Mouse (Mus musculus) brain, embryonic 14.5 days (tissue): ENCODE results near the gene R3hcc1l. TPM values are rescaled to one million over a fixed set of nuclear protein-coding genes. Genes with fewer than 3 reads are reported as not detected.

Source experiments
- DNase-seq: peaks from one replicate; pipeline ENCODE4 v3.0.0-alpha.2; 2011; ENCODE audit warnings: low read depth
- CTCF ChIP-seq: fragments of 200-500 bp; IDR thresholded peaks from 2 replicates; pipeline ENCODE4 v1.5.1; 2012; ENCODE audit warnings: inconsistent platforms, mild to moderate bottlenecking, moderate library complexity, borderline replicate concordance; ENCODE audit not compliant: insufficient read depth, insufficient read length; ENCODE audit errors: extremely low read depth
- POLR2A ChIP-seq: fragments of 200-500 bp; IDR thresholded peaks from 2 replicates; pipeline ENCODE4 v1.6.1; 2012; ENCODE audit warnings: mild to moderate bottlenecking, inconsistent platforms, borderline replicate concordance; ENCODE audit not compliant: poor library complexity, insufficient read depth, insufficient read length, severe bottlenecking; ENCODE audit errors: extremely low read depth
- polyA plus RNA-seq: library from polyadenylated mRNA; depleted of rRNA; stranded (reverse); fragments of >200 nt; gene quantifications from 2 replicates; pipeline ENCODE4 v1.2.3, GENCODE M21; 2012

The R3hcc1l gene
- polyA plus RNA-seq, 1 experiment: 13.4 TPM

GRCm38 (mm10) chr19:42562981-42563380, 44.4 kb downstream of the R3hcc1l start:
- DNase-seq: no peak
- TF ChIP-seq POLR2A (no peak), CTCF (no peak)

DNA sequence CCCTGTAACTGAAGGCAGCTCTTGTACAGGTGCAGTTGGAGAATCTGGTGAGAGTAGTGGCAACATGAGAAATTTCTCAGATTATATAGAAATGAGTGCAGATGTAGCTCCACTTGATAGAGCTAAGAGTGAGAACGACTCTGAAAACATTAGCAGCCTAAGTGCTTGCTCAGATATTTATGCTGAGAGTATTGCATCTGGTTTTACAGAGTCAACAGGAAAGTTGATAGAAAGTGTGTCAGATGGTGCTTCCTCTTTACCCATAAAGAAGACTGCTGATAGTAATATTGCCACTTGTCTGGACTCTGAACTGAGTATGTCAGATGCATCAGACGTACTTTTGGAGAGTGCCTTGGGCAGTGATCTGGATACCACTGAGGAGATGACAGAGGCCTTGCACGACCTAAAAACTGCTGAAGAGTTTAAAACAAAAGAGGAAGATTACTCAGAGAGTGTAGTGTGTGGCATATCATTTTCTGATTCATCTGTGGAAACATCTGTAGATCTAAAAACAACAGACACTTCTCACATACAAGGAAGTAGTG, 45.2 kb downstream of the R3hcc1l start:
- no peak for DNase-seq
- TF ChIP-seq CTCF (no peak), POLR2A (no peak)

GRCm38 (mm10) chr19:42566283-42567019, 47.9 kb downstream of the R3hcc1l start:
- TF ChIP-seq CTCF (no peak), POLR2A (no peak)
- no peak for DNase-seq

DNA sequence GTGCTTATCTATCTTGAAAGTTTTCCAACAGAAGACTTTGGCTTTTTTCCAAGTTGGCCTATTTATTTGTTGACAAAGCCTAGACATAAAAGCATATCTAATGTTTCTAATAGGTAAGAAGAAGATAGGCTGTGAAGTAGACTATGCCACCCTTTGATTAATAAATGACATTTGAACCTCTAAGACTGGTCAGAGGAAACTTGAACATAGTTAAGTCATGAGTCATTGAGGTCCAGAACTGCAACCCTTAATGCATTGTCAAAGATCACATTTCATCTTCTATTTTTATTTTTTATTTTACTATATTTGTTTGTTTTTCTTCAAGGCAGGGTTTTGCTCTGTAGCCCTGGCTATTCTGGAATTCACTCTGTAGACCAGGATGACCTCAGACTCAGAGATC, 48.5 kb downstream of the R3hcc1l start:
- no peak for TF ChIP-seq CTCF
- no peak for TF ChIP-seq POLR2A
- DNase-seq: no peak

DNA sequence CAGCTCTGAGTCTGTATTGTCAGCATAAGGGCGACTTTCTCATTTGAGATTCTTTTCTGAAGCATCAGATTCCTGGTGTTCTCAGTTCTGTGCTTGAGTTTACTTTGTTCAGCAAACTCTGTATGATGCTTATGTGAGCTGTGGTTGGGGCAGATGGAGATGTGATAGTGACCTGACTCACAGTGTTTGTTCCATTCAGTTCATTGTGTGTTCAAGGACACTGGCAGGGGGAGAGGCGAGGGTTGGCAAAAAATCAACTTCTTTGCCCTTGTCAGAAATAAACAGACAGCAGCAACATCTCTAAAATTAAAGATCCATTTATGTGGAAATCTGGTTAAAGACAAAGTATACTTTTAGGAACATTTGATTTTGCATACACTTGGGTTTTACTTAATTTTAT, 50.5 kb downstream of the R3hcc1l start:
- TF ChIP-seq POLR2A: no peak
- no peak for TF ChIP-seq CTCF
- DNase-seq: peak; percentile 34

DNA sequence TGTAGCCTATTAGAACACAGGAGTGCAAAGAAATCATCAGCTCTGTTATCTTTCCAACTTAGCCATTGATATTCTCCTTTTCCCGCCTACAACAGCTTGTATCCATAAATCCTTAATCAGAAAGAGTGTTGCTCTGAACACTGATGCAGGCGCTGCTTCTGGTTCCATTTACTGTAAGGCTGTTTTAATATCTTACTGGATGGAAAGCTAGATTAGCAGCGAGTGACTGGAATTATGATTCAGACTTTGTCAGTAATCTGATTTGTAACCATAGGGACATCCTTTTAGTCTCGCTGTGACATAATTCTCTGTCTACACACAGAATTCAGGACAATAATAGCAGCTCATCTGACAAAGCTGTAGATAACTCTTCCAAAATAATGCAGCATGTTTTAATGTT, 52.7 kb downstream of the R3hcc1l start:
- TF ChIP-seq CTCF (no peak), POLR2A (no peak)
- peak; percentile 56 for DNase-seq

- DNase-seq: no peak
- no peak for TF ChIP-seq POLR2A
- no peak for TF ChIP-seq CTCF
Observed at GRCm38 (mm10) chr19:42575317-42575716, 56.8 kb downstream of the R3hcc1l start.

DNA sequence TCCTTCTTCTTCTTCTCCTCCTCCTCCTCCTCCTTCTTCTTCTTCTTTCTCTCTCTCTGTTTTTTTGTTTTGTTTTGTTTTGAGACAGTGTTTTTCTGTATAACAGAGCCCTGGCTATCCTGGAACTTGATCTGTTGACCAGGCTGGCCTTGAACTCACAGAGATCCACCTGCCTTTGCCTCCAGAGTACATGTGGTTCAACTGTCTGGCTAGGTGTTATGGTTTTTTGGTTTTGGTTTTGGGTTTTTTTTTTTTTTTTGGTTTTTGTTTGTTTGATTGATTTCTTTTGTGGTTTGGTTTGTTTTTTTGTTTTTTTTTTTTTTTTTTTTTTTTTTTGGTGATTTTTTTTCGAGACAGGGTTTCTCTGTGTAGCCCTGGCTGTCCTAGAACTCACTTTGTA, 58.3 kb downstream of the R3hcc1l start:
- DNase-seq: no peak
- TF ChIP-seq POLR2A: no peak
- no peak for TF ChIP-seq CTCF

GRCm38 (mm10) chr19:42578631-42579030, 60.1 kb downstream of the R3hcc1l start:
- DNase-seq: no peak
- no peak for TF ChIP-seq CTCF
- no peak for TF ChIP-seq POLR2A

- DNase-seq: no peak
- TF ChIP-seq CTCF (no peak), POLR2A (no peak)
Observed at GRCm38 (mm10) chr19:42580701-42581100, 62.1 kb downstream of the R3hcc1l start.

DNA sequence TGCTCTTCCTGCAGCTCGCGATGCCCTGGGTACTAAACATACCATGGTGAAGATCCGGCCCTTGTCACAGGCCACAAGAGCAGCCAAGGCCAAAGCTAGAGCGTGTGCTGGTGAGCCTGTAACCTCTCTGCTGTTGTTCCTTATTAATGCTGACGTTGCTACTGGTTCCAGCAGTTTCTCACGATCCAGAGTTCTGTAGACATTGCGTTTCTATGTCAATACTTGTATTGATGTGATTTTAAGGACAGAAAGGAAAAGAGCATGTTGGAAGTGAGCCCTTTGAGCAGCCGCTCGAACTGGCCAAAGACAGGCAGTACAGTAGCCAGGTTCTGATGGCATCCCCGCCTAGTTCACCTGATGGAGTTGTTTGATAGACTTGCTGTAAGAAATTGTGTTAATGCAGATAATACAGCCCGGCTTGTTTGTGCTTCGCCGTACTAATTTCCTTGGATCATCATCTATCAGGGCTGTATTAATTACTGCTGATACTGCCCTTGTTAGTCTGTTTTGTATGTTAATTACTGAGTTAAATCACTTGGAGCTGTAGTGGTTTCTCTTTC, 64.3 kb downstream of the R3hcc1l start:
- no peak for DNase-seq
- TF ChIP-seq CTCF: no peak
- TF ChIP-seq POLR2A: no peak

DNA sequence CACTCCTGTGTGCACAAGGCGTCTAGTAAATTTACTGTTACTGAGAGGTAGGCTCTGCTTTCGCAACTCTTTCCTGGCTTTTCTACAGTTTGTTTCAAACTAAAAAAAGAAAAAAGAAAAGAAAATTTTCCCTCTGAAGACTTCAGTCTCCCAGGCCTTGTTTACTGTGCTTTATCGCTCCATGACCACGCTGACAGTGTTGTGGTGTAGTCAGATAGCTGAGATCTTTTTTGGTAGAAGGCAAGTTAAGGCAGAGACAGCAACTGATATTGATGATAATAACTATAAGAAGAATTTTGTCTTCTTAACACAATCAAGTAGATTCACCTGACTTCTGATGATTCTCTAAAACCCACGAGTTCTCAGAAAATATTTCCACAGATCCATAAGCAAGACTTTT, 65.1 kb downstream of the R3hcc1l start:
- TF ChIP-seq POLR2A (no peak), CTCF (no peak)
- no peak for DNase-seq

- DNase-seq: no peak
- TF ChIP-seq CTCF (no peak), POLR2A (no peak)
Observed at GRCm38 (mm10) chr19:42584188-42584587, 65.6 kb downstream of the R3hcc1l start.
